Mouse (Mus musculus) neural tube, embryonic 12.5 days (tissue): Measurements from ENCODE around the gene Clrn2. TPM values are rescaled to one million over a fixed set of nuclear protein-coding genes. Genes with fewer than 3 reads are reported as not detected.
A peak's percentile ranks its signal among the peaks of the same experiment; 100 is the strongest.

Experiments used
- ATAC-seq: fragments of 200-750 bp; cut with Nextera tagmentation; 2 replicates; pipeline ENCODE4 v1.8.0; 2017; ENCODE audit warnings: low read depth, mild to moderate bottlenecking, moderate TSS enrichment, moderate library complexity; ENCODE audit not compliant: low FRiP score
- H3K27ac ChIP-seq: fragments of 300-500 bp; sonication (generic); 2 replicates; pipeline ENCODE4 v1.5.1; 2016
- H3K27me3 ChIP-seq: fragments of 300-500 bp; sonication (generic); replicated peaks from 2 replicates; pipeline ENCODE4 v1.6.1; 2016; ENCODE audit warnings: mild to moderate bottlenecking
- H3K36me3 ChIP-seq: fragments of 300-500 bp; sonication (generic); 2 replicates; pipeline ENCODE4 v1.6.1; 2016; ENCODE audit warnings: mild to moderate bottlenecking
- H3K4me1 ChIP-seq: fragments of 300-500 bp; sonication (generic); 2 replicates; pipeline ENCODE4 v1.6.1; 2016
- H3K4me2 ChIP-seq: fragments of 300-500 bp; sonication (generic); replicated peaks from 2 replicates; pipeline ENCODE4 v1.6.1; 2016; ENCODE audit warnings: mild to moderate bottlenecking
- H3K4me3 ChIP-seq: fragments of 300-500 bp; sonication (generic); 2 replicates; pipeline ENCODE4 v1.5.1; 2016
- H3K9ac ChIP-seq: fragments of 300-500 bp; sonication (generic); 2 replicates; pipeline ENCODE4 v1.6.1; 2016; ENCODE audit warnings: mild to moderate bottlenecking
- H3K9me3 ChIP-seq: fragments of 300-500 bp; sonication (generic); 2 replicates; pipeline ENCODE4 v1.6.1; 2016; ENCODE audit warnings: mild to moderate bottlenecking
- WGBS: fragments of 180-500 bp; shearing (Covaris S2); methylation state at CpG from one replicate; pipeline ENCODE4 v1.1.7; 2016; 5-methylcytosine and 5-hydroxymethylcytosine counted together
- polyA plus RNA-seq: library from polyadenylated mRNA; unstranded; fragments of >200 nt; fragmentation: Nextera tagmentation; extraction: Ambion mirVana; gene quantifications from 2 replicates; pipeline ENCODE4 v1.2.1, GENCODE M21; 2016

Gene Clrn2
- polyA plus RNA-seq, 1 experiment from 2014 or later = not detected

DNA sequence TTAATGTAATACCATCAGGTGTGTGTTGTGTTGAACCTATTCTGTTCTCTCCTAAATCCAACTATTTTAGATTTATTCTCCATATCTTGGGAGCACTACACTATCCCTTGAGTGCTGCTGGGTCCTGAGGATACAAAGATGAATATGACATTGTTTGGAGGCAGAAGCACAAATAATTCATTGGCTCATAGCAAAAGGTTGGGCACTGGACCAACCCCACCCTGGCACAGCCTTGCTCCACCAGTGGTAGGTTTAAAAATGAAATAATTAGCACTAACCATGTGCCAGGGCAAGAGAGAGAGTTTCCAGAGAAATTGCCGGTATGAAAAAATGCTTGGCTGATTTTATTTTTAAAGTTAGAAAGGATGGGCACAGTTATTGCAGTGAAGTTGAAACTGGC lies 20.0 kb downstream of the Clrn2 start:
- no peaks in the 10 kb centered on the region for H3K4me1 ChIP-seq
- H3K27me3 ChIP-seq = no peaks in the 10 kb centered on the region
- H3K9me3 ChIP-seq = no peaks in the 10 kb centered on the region
- no peak overlapping the region for H3K4me3 ChIP-seq
- no peaks in the 10 kb centered on the region for H3K36me3 ChIP-seq
- no peak overlapping the region for H3K4me2 ChIP-seq
- H3K9ac ChIP-seq = no peak overlapping the region
- no peak for ATAC-seq
- 95% methylated on average over 1 of the region's 1 CpGs for WGBS
- no peak overlapping the region for H3K27ac ChIP-seq

DNA sequence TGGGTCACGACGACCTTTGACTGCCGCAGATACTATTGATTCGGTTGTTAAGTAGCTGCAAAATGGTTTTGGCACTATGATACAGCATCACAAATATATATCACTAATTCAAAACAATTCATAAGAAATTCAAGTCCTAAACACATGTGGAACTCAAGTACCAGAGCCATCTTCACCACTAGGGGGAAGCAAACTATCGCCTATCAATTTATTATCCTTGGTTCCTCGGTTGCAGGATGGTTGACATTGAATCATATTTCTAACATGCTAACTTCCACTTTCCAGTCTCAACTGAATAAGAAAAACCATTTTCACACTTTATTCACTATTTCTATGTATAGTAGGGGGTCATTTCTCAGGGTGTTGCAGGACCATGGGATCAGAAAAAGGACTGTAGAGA lies 20.7 kb downstream of the Clrn2 start:
- no peaks in the 10 kb centered on the region for H3K27me3 ChIP-seq
- no peaks in the 10 kb centered on the region for H3K4me1 ChIP-seq
- ATAC-seq = 0 out of 2 replicates have a peak, but pooled peaks have one; percentile 63
- no peak overlapping the region for H3K4me3 ChIP-seq
- no peaks in the 10 kb centered on the region for H3K36me3 ChIP-seq
- H3K9ac ChIP-seq = no peak overlapping the region
- H3K9me3 ChIP-seq = no peaks in the 10 kb centered on the region
- H3K4me2 ChIP-seq = no peak overlapping the region
- WGBS = 36% methylated on average over 6 of the region's 6 CpGs
- no peak overlapping the region for H3K27ac ChIP-seq

DNA sequence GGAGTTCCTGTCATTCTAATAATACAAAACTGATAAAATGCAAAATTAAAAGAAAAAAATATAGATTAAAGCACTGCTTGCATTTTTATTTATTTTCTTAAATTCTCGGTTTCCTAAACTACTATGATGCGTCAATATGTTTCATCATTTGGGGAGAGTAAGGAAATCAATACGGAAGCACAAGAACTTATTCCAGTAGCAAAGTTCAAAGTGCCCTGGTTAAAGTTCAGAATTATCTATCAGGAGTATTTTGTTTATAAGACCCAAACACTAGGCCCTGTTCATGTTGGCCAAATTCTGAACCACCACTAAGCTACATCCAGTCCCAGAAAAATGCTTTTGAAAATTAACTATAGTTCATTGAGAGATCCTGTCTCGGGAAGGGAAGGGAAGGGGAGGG lies 21.2 kb downstream of the Clrn2 start:
- Histone ChIP-seq H3K27me3 (no peaks in the 10 kb centered on the region), H3K4me1 (no peaks in the 10 kb centered on the region)

DNA sequence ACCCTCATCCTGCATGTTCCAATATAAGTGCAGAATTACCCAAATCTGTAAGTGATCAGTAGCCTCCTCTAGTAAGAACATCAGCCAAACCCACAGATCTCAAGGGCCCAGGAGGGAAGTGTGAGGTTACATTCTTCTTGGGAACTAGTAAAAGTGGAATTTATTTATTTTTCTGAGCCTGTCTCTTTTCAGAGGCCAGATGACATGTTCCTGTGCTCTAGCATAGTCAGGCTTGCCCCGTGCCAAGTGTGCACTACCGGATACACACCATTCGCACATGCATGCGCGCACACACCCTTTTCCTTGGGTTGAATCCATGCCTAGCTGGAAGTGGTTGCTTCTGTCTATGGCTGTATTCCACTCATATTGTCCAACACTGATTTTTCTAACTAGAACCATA lies 22.2 kb downstream of the Clrn2 start:
- no peak overlapping the region for H3K9ac ChIP-seq
- no peaks in the 10 kb centered on the region for H3K27me3 ChIP-seq
- ATAC-seq = no peak
- H3K4me3 ChIP-seq = no peak overlapping the region
- H3K4me1 ChIP-seq = no peaks in the 10 kb centered on the region
- no peaks in the 10 kb centered on the region for H3K9me3 ChIP-seq
- 96% methylated on average over 5 of the region's 5 CpGs for WGBS
- H3K4me2 ChIP-seq = no peak overlapping the region
- no peaks in the 10 kb centered on the region for H3K36me3 ChIP-seq
- no peak overlapping the region for H3K27ac ChIP-seq

More for the DNA sequence above, 21.2 kb downstream of the Clrn2 start:
- Histone ChIP-seq H3K27ac (no peak overlapping the region), H3K36me3 (no peaks in the 10 kb centered on the region), H3K4me3 (no peak overlapping the region), H3K9ac (no peak overlapping the region), H3K9me3 (no peaks in the 10 kb centered on the region), H3K4me2 (no peak overlapping the region)
- ATAC-seq = no peak
- 74% methylated on average over 3 of the region's 4 CpGs for WGBS

DNA sequence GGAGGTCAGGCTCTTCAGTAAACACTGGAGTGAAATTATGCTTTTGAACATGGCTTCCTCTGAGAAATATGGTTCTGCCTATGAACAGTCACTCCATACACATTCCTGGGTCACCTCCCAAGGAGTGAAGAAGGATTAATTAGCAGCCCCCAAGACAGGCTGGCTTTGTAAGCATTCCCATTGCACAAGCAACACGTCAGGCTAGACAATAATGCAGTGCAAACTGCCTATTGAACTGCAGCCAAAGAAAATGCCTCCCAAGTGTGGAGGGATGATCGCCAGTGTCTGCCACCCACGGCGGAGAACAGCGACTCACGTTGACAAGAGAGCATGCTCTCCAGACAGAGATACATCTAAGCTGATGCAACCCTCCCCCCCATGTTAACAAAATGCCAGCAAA lies 22.7 kb downstream of the Clrn2 start:
- no peak overlapping the region for H3K4me2 ChIP-seq
- WGBS = 34% methylated on average over 6 of the region's 6 CpGs

DNA sequence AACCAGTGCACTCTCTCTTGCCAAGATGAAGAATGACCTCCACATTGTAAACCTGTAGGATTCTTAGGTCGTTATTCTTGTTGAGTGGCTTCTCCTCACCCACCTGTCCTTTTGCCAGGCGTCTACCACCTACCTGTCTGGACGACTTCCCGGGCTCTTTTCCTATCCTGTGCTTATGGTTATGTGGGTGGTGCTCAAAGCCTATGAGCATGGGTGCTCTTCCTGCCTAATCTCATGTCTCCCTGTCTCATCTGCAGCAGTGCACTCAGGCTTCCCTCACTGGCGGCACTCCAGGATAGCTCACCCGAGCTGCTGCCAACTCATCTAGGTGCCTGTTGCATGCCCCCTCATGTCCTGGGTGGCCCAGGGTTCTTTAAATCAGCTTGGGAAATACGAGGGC lies 24.1 kb downstream of the Clrn2 start:
- 83% methylated on average over 7 of the region's 7 CpGs for WGBS
- ATAC-seq = no peak
- Histone ChIP-seq H3K4me2 (no peak overlapping the region), H3K27ac (no peak overlapping the region), H3K36me3 (no peaks in the 10 kb centered on the region), H3K9ac (no peak overlapping the region), H3K4me1 (no peaks in the 10 kb centered on the region), H3K4me3 (no peak overlapping the region), H3K9me3 (no peaks in the 10 kb centered on the region), H3K27me3 (no peaks in the 10 kb centered on the region)

More for the DNA sequence above, 22.7 kb downstream of the Clrn2 start:
- no peak overlapping the region for H3K4me3 ChIP-seq
- no peaks in the 10 kb centered on the region for H3K9me3 ChIP-seq
- H3K36me3 ChIP-seq = no peaks in the 10 kb centered on the region
- H3K27me3 ChIP-seq = no peaks in the 10 kb centered on the region
- H3K27ac ChIP-seq = no peak overlapping the region
- H3K9ac ChIP-seq = no peak overlapping the region
- no peaks in the 10 kb centered on the region for H3K4me1 ChIP-seq
- no peak for ATAC-seq

DNA sequence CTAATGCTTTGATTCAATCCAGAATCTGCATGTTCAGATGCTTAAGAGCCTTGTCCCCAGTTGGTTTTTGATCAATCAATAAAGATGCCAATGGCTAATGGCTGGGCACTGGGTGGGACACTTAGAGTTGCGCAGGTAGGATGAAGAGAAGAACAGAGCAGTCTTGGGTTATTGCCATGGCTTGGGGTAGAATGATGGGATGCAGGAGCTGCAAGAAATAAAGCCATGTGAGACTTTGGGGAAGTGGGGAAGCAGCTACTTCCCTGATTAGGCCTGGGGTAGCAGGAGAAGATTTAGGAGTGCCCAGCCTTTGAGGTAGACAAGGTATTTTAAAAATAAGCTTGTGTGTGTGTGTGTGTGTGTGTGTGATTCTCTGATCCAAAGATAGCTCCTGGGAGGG lies 26.5 kb downstream of the Clrn2 start:
- ATAC-seq = no peak
- Histone ChIP-seq H3K9ac (no peak overlapping the region), H3K27me3 (no peaks in the 10 kb centered on the region), H3K4me1 (no peaks in the 10 kb centered on the region), H3K4me3 (no peak overlapping the region), H3K36me3 (no peaks in the 10 kb centered on the region), H3K27ac (no peak overlapping the region), H3K4me2 (no peak overlapping the region), H3K9me3 (no peaks in the 10 kb centered on the region)
- 88% methylated on average over 1 of the region's 1 CpGs for WGBS

DNA sequence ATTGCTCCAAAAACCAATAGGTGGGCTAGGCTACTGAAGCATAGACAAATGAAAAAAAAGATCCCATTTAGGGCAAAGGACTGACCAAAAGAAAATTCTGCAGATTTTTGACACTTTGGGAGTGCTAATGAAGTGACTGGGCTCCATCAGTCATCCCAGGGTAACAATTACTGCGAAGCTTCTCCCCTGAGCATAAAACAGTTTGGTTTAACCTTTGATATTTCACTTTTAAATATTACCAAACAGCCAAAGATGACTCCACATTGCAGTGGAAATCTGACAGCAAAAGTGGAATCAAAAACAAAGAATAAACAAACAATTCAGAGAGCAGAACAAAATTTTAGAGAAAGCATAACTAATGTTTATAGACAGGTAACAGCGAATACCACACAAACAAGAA lies 27.6 kb downstream of the Clrn2 start:
- Histone ChIP-seq H3K9ac (no peak overlapping the region), H3K27ac (no peak overlapping the region), H3K9me3 (no peaks in the 10 kb centered on the region), H3K27me3 (no peaks in the 10 kb centered on the region), H3K4me2 (no peak overlapping the region), H3K4me1 (no peaks in the 10 kb centered on the region), H3K36me3 (no peaks in the 10 kb centered on the region), H3K4me3 (no peak overlapping the region)
- 83% methylated on average over 2 of the region's 2 CpGs for WGBS
- ATAC-seq = no peak

DNA sequence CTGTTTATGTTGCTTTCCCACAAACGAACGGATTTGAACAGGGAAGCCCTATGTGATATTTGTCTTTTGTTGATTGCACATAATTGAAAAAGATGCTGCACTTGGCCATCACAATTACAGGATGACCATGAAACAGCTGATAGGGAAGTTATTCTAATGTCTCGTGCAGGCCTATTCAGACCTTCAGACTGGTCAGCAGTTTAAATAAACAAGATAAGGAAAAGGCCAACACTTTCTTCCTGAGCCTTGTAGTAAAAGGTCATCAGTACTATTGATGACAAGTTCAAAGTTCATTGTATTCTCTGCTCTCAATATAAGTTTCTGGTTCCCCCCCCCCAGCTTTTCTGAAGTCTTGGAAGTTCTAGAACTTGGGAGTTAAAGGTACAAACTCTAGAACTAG lies 29.1 kb downstream of the Clrn2 start:
- no peak overlapping the region for H3K4me2 ChIP-seq
- 81% methylated on average over 3 of the region's 3 CpGs for WGBS
- no peak overlapping the region for H3K9ac ChIP-seq
- H3K36me3 ChIP-seq = no peaks in the 10 kb centered on the region
- H3K27me3 ChIP-seq = no peaks in the 10 kb centered on the region
- H3K27ac ChIP-seq = no peak overlapping the region
- no peaks in the 10 kb centered on the region for H3K9me3 ChIP-seq
- H3K4me1 ChIP-seq = no peaks in the 10 kb centered on the region
- no peak for ATAC-seq
- H3K4me3 ChIP-seq = no peak overlapping the region

DNA sequence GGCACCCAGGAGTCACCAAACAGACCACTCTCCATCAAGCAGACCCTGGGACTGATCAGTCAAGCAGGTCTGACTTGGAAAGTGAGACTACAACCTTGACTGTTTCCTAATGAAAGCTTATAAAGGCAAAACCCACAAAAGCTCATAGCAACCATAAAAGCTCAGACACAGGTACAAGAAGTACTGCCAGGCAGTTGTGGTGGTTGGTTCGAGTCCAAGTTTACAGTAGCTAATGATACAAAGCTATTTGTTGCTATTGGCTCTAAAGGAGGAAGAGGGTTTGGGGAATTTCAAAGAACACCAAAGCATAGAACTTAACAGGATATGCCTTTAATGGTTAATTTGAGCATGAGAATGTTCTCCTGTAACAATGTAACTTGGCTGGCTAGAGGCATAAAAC lies 30.1 kb downstream of the Clrn2 start:
- Histone ChIP-seq H3K27ac (no peak overlapping the region), H3K36me3 (no peaks in the 10 kb centered on the region), H3K9ac (no peak overlapping the region), H3K9me3 (no peaks in the 10 kb centered on the region), H3K4me3 (no peak overlapping the region), H3K27me3 (no peaks in the 10 kb centered on the region), H3K4me2 (no peak overlapping the region), H3K4me1 (no peaks in the 10 kb centered on the region)
- WGBS = 79% methylated on average over 1 of the region's 1 CpGs
- no peak for ATAC-seq

DNA sequence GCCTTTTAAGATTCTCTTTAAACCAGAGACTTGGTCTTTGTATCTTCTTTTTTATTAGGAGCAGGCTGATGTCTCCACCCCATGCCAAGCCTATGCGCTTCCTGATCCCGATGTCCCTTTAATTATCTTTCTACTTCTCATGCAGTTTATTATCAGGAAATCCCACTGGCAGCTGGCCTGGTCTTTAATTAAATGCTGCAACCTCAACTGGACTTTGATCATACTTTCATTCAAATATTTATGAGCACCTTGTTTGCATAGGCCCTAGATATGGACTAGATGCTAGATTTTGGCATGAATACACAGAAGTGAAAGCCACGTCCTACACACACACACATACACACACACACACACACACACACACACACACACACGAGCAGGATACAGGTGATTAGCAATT lies 38.2 kb downstream of the Clrn2 start:
- H3K4me2 ChIP-seq = no peak overlapping the region
- 77% methylated on average over 4 of the region's 4 CpGs for WGBS
- no peak for ATAC-seq
- no peak overlapping the region for H3K4me3 ChIP-seq
- H3K9me3 ChIP-seq = no peaks in the 10 kb centered on the region
- H3K27me3 ChIP-seq = no peaks in the 10 kb centered on the region
- H3K27ac ChIP-seq = no peak overlapping the region
- H3K9ac ChIP-seq = no peak overlapping the region
- peaks cover 7% of the 10 kb centered on the region; the same call in 1 of the 2 replicates for H3K4me1 ChIP-seq
- peaks cover 3% of the 10 kb centered on the region; the same call in 1 of the 2 replicates for H3K36me3 ChIP-seq

DNA sequence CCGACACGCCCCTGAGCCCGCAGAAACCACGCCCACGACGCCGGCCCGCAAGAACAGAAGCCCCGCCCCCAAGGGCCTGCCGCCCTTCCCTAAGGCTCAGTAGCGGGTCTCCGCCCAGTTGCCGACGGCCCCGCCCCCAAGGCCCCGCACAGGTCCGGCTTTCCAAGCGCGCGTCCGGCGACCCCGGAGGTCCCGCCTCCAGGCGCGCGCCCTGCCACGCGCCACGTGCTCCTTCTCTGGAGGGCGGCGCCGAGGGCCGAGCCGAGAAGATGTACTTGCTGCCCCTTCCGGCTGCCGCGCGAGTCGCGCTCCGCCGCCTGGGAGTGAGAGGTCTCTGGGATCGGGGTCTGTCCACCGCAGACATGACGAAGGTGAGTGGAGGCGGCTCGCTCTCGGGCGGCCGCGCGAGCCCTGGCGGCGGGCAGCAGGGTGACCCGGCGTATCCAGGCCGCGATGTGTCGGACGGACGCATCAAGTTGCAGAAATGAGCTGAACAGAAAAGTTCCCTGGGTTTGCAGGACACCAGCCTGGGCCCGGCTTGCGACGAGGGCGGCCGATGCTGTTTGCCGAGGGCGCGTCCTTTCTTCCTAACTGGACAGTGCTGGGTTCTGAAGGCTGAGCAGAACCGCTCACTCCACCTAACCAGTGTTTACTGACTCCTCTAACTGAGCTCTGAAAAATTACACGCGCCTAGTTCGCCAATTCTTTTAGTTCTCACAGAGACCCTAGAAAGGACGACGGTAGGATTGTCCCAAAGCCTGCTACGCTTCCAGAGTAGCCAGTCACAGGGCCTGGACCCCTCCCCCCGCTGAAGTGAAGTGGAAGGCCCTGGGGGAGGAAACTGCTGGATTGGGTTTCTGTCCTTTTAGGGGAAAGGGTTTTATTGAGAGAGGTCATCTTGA lies 39.9 kb downstream of the Clrn2 start, which contains the start of gene Lap3:
Gene Lap3 (plus strand): TSS at position 184 of the 902 bp plus-strand sequence.
- Histone ChIP-seq H3K9ac (peak within 1 kb of the TSS; percentile 61), H3K4me2 (peak within 1 kb of the TSS; percentile 76), H3K36me3 (peaks cover 17% of the 10 kb centered on the region), H3K9me3 (no peaks in the 10 kb centered on the region), H3K4me3 (peak within 1 kb of the TSS; percentile 58), H3K27me3 (no peaks in the 10 kb centered on the region), H3K4me1 (peaks cover 7% of the 10 kb centered on the region; the same call in 1 of the 2 replicates), H3K27ac (no peak within 1 kb of the TSS)
- peak; percentile 96 for ATAC-seq
- WGBS = under 1% methylated on average over 78 of the region's 78 CpGs
